Mouse (Mus musculus): ENCODE measurements around the gene Creb5. TPM values are rescaled to one million over a fixed set of nuclear protein-coding genes. Genes with fewer than 3 reads are reported as not detected.

Creb5 gene
- total and polyA plus RNA-seq, 2 experiments from 2014 or later: 3.1 to 4.4 TPM

DNA sequence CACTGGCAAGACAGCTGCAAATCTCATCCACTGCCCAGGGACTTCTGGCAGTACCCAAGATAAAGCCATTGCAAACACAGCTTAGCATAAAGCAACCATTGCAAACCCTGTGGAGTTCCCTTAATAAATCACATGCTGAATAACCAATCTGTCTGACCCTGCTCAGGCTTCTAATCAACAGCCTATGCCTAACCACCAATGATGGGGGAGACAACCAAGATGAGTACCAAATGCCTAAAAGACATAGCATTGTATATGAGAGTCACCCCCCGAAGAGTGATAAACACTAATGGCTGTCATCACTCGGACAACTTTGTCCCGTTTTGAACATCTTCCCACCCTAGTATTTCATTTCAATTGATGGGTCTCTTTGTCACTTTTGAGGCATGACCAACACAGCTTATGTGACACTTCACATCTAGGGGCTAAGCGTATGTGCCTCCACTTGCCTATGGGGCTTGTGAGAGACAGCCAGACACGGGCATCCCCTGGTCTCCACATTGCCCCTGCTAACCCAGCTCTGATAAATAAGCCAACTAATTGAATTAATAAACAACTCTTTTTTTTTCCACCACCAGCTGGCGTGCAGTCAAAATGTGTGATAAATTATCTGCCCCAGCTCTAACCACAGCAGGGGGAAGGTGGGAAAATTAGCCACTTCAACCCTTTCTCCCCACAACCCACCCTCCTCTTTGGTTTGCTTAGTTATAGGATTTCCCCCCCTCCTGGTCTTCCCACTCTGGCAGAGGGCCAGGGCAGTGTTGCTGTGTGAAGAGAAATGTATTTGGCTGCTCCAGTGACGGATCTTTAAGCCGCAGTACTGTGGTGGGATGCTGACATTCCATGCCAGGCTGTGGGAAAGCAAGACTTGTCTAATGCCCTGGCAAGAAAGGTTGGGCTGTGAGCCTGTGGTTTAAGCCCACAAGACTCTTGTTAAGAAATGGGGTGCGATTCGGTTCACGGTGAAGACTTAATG lies 376.1 kb downstream of the Creb5 start:
- DNase-seq (ENCODE audit: low spot score) (peak; percentile 72), ATAC-seq (0 out of 2 replicates have a peak, but pooled peaks have one; percentile 27)
- 40% methylated on average over 11 of the region's 11 CpGs for WGBS
- TF ChIP-seq CTCF (IDR thresholded peaks at IDR 0.05; ENCODE audit: low read depth): no peak
- Histone ChIP-seq H3K4me3 (ENCODE audit: low read length) (no peak overlapping the region), H3K9me3 (ENCODE audit: low read length) (no peaks in the 10 kb centered on the region), H3K36me3 (ENCODE audit: insufficient read depth, low read length) (no peaks in the 10 kb centered on the region), H3K9ac (replicated peaks; ENCODE audit: low read length) (no peak overlapping the region), H3K4me1 (ENCODE audit: insufficient read depth, low read length) (peaks cover 8% of the 10 kb centered on the region), H3K27ac (no peak overlapping the region), H3K27me3 (ENCODE audit: insufficient read depth, low read length) (no peaks in the 10 kb centered on the region), H3K4me2 (ENCODE audit: low read depth, low read length) (no peak overlapping the region)

DNA sequence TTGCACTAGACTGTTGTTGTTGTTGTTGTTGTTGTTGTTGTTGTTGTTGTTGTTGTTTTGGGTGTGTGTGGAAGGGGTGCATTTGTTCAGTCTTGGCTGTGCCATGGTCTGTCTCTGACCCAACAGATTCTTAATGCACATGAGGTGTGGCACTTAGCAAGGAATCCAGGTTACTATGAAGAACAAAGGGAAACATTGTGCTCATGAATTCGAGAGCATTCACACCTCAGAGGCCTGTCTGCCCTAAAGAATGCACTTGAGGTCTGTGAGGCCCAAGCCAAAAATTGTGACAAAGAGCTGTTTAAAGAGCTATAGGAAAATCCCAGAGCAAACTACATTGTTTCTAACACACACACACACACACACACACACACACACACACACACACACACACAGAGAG lies 377.7 kb downstream of the Creb5 start:
- H3K9me3 ChIP-seq (ENCODE audit: low read length): no peaks in the 10 kb centered on the region

DNA sequence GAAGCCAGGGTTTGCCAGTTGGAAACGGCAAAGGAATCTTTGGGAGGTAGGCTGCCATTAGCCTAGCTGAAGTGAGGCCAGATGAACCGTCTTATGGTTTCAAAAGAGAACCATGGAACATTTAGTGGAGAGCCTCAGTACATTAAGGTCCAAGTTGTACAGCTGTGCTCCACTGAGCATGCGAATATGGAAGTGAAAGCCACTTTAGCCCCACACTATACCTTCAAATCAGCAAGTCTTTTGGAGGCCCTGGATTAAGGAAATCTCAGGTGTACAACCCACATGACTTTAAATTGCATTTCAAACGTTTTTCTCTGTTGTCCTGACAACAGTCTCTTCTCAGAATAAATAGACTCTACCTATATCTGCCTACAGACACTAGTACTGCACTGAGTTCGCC lies 379.4 kb downstream of the Creb5 start:
- DNase-seq (ENCODE audit: low spot score) (no peak), ATAC-seq (no peak)
- H3K27ac ChIP-seq: no peak overlapping the region
- no peaks in the 10 kb centered on the region for H3K36me3 ChIP-seq (ENCODE audit: insufficient read depth, low read length)
- no peak overlapping the region for H3K9ac ChIP-seq (replicated peaks; ENCODE audit: low read length)
- no peaks in the 10 kb centered on the region for H3K27me3 ChIP-seq (ENCODE audit: insufficient read depth, low read length)
- no peak overlapping the region for H3K4me2 ChIP-seq (ENCODE audit: low read depth, low read length)
- H3K4me3 ChIP-seq (ENCODE audit: low read length): no peak overlapping the region
- no peaks in the 10 kb centered on the region for H3K9me3 ChIP-seq (ENCODE audit: low read length)
- WGBS: 65% methylated on average over 5 of the region's 5 CpGs
- no peak for TF ChIP-seq CTCF (IDR thresholded peaks at IDR 0.05; ENCODE audit: low read depth)
- peaks cover 8% of the 10 kb centered on the region for H3K4me1 ChIP-seq (ENCODE audit: insufficient read depth, low read length)

More for the DNA sequence above, 377.7 kb downstream of the Creb5 start:
- no peak for ATAC-seq
- no peak overlapping the region for H3K4me3 ChIP-seq (ENCODE audit: low read length)
- DNase-seq (ENCODE audit: low spot score): no peak
- TF ChIP-seq CTCF (IDR thresholded peaks at IDR 0.05; ENCODE audit: low read depth): no peak
- H3K36me3 ChIP-seq (ENCODE audit: insufficient read depth, low read length): no peaks in the 10 kb centered on the region
- peaks cover 8% of the 10 kb centered on the region for H3K4me1 ChIP-seq (ENCODE audit: insufficient read depth, low read length)
- no peak overlapping the region for H3K4me2 ChIP-seq (ENCODE audit: low read depth, low read length)
- no peaks in the 10 kb centered on the region for H3K27me3 ChIP-seq (ENCODE audit: insufficient read depth, low read length)
- no peak overlapping the region for H3K27ac ChIP-seq
- no peak overlapping the region for H3K9ac ChIP-seq (replicated peaks; ENCODE audit: low read length)
- WGBS: 56% methylated on average over 1 of the region's 1 CpGs

DNA sequence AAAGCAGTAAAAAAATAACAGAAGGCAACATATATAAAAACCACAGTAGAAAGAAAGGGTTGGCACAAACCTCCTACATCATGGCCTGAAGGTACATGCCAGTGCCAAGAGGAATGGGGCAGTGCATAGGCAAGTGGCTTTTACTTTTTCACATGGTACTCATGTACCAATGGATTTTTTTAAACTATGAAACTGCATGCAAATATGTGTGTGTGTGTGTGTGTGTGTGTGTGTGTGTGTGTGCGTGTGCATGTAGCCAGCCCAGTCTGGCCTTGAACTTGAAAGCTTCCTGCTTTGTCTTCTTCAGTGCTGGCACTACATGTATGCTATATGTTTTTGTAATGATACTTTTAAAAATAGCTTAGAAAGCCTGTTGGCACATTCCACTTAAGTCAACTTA lies 391.2 kb downstream of the Creb5 start:
- no peak overlapping the region for H3K4me2 ChIP-seq (ENCODE audit: low read depth, low read length)
- no peak overlapping the region for H3K27ac ChIP-seq
- DNase-seq (ENCODE audit: low spot score) (no peak), ATAC-seq (no peak)
- no peak for TF ChIP-seq CTCF (IDR thresholded peaks at IDR 0.05; ENCODE audit: low read depth)
- no peak overlapping the region for H3K4me3 ChIP-seq (ENCODE audit: low read length)
- H3K9me3 ChIP-seq (ENCODE audit: low read length): no peaks in the 10 kb centered on the region
- 69% methylated on average over 1 of the region's 1 CpGs for WGBS
- H3K36me3 ChIP-seq (ENCODE audit: insufficient read depth, low read length): no peaks in the 10 kb centered on the region
- no peak overlapping the region for H3K9ac ChIP-seq (replicated peaks; ENCODE audit: low read length)
- H3K4me1 ChIP-seq (ENCODE audit: insufficient read depth, low read length): no peaks in the 10 kb centered on the region
- H3K27me3 ChIP-seq (ENCODE audit: insufficient read depth, low read length): no peaks in the 10 kb centered on the region

DNA sequence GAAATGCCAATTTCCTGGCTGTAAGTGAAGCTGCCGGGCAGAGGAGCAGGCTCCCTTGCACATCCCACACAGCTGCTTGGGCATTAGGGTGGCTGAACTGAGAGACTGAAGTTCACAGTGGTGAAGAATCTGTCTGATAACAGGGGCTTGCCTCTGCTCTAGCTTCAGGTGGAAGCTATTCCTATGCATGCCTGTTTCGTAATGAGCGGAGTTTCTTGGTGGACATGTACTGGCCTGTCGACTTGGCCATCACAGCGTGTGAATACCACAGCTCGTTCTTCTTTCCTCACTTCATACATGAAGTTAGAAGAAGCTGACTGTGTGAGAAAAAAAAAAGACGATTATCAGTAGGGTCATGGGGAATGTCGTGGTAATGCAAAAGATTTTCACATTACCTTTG lies 393.0 kb downstream of the Creb5 start:
- H3K9ac ChIP-seq (replicated peaks; ENCODE audit: low read length): no peak overlapping the region
- H3K27ac ChIP-seq: no peak overlapping the region
- no peak for DNase-seq (ENCODE audit: low spot score)
- WGBS: 93% methylated on average over 8 of the region's 8 CpGs
- no peaks in the 10 kb centered on the region for H3K4me1 ChIP-seq (ENCODE audit: insufficient read depth, low read length)
- no peaks in the 10 kb centered on the region for H3K36me3 ChIP-seq (ENCODE audit: insufficient read depth, low read length)
- H3K4me2 ChIP-seq (ENCODE audit: low read depth, low read length): no peak overlapping the region
- no peak for TF ChIP-seq CTCF (IDR thresholded peaks at IDR 0.05; ENCODE audit: low read depth)
- H3K9me3 ChIP-seq (ENCODE audit: low read length): no peaks in the 10 kb centered on the region
- no peaks in the 10 kb centered on the region for H3K27me3 ChIP-seq (ENCODE audit: insufficient read depth, low read length)
- no peak for ATAC-seq
- H3K4me3 ChIP-seq (ENCODE audit: low read length): no peak overlapping the region

DNA sequence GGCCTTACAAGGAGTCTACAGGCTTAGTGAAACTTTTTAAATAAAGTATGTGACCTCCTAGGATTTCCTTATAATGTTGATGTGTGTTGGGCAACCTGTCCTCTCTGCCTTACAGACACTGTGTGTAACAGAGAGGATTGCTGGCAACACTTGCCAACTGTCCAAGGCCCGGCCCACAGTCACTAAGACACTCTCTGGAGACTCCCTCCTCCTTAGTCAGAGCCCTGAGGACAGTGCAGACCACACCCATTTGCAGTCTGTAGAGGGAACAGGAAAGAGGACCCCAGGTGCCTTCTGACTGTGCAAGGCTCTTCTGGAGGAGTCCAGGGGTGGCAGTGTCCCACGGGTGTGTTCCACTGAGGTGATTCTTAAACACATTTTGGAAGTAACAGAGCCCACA lies 397.3 kb downstream of the Creb5 start:
- Histone ChIP-seq H3K27ac (no peak overlapping the region), H3K9me3 (ENCODE audit: low read length) (no peaks in the 10 kb centered on the region), H3K27me3 (ENCODE audit: insufficient read depth, low read length) (no peaks in the 10 kb centered on the region), H3K36me3 (ENCODE audit: insufficient read depth, low read length) (no peaks in the 10 kb centered on the region), H3K4me1 (ENCODE audit: insufficient read depth, low read length) (no peaks in the 10 kb centered on the region), H3K4me3 (ENCODE audit: low read length) (no peak overlapping the region), H3K4me2 (ENCODE audit: low read depth, low read length) (no peak overlapping the region), H3K9ac (replicated peaks; ENCODE audit: low read length) (no peak overlapping the region)
- DNase-seq (ENCODE audit: low spot score) (no peak), ATAC-seq (no peak)
- no peak for TF ChIP-seq CTCF (IDR thresholded peaks at IDR 0.05; ENCODE audit: low read depth)
- WGBS: 74% methylated on average over 2 of the region's 2 CpGs

DNA sequence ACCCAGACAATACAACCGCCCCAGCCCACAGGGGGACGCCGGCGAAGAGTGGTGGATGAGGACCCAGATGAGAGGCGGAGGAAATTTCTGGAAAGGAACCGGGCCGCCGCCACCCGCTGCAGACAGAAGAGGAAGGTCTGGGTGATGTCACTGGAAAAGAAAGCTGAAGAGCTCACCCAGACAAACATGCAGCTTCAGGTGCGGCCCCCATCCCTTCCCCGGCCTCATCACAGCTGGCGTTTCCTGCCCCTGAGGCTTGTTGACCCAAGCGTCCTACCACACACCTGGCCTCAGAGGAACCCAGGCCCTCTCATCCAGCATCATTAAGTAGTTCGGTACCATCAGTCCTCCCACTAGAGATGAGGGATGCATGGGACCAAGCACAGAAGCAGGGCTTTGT lies 398.3 kb downstream of the Creb5 start:
- no peak overlapping the region for H3K9ac ChIP-seq (replicated peaks; ENCODE audit: low read length)
- no peak overlapping the region for H3K27ac ChIP-seq
- no peaks in the 10 kb centered on the region for H3K4me1 ChIP-seq (ENCODE audit: insufficient read depth, low read length)
- no peak overlapping the region for H3K4me2 ChIP-seq (ENCODE audit: low read depth, low read length)
- TF ChIP-seq CTCF (IDR thresholded peaks at IDR 0.05; ENCODE audit: low read depth): no peak
- H3K9me3 ChIP-seq (ENCODE audit: low read length): no peaks in the 10 kb centered on the region
- no peak overlapping the region for H3K4me3 ChIP-seq (ENCODE audit: low read length)
- H3K27me3 ChIP-seq (ENCODE audit: insufficient read depth, low read length): no peaks in the 10 kb centered on the region
- ATAC-seq: no peak
- no peaks in the 10 kb centered on the region for H3K36me3 ChIP-seq (ENCODE audit: insufficient read depth, low read length)
- no peak for DNase-seq (ENCODE audit: low spot score)
- 91% methylated on average over 14 of the region's 14 CpGs for WGBS

Measured in hindbrain, postnatal 0 days (tissue).